Mouse (Mus musculus) activated CD4-positive, CD25-positive, alpha-beta regulatory T cell, adult 4 months (primary cell): ENCODE measurements around the gene Itpkc. TPM values are rescaled to one million over a fixed set of nuclear protein-coding genes. Genes with fewer than 3 reads are reported as not detected.

ENCODE experiments used
- ATAC-seq: one replicate; pipeline ENCODE4 v1.8.0; 2017
- polyA plus RNA-seq, 2 experiments: library from polyadenylated mRNA; unstranded; fragments of 100-300 nt; shearing (Covaris generic); gene quantifications; one replicate each; pipeline ENCODE4 v1.2.1; 2017

Gene Itpkc
- polyA plus RNA-seq, 2 experiments from 2014 or later, result 1.3 to 1.5 TPM

DNA sequence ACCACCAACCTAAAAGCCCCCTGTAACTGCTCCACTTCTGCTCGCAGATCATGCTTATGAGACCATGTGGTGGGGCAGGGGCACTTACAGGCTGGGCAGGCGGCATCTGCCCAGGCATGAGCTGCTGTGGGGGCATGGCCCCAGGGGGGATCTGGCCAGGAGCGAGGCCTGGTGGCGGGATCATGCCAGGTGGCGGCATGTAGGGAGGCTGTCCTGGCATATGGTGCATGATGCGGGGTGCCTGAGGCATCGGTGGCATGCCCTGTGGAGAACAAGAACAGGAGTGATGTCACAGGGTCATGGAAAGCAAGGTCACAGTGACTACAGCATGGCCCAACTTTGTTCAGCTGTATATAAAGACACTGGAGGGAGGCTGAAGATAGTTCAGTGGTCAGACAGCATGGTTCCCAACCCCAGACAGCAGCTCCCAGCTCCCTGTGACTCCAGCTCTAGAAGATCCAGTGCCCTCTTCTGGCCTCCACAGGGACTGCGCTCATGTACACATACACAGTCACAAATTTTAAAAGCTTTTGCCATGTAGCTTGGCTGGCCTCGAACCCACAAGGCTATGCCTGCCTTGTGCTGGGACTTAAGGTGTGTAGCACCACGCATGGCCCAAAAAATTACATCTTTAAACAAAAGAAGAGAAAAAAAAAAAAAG, 39.1 kb downstream of the Itpkc start:
- ATAC-seq, result no peak

DNA sequence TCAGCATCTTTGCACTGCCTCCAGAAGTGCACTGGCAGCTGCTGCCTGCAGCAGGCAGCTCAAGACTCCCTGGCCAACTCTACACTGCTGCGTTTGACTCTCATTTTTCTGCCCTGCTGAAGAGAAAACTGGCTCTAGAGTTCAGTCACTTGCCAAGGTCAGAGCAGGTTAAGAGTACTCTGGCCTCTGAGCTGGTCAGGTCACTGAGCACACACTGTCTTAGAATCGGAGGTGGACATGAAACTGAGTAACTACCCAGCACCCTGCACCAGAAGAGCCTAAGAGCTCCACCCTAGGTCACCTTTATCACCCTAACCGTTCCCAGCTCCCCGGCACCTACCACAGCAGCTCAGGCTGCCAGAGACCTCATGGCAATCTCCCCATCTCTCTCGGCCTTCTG, 42.5 kb downstream of the Itpkc start:
- no peak for ATAC-seq

DNA sequence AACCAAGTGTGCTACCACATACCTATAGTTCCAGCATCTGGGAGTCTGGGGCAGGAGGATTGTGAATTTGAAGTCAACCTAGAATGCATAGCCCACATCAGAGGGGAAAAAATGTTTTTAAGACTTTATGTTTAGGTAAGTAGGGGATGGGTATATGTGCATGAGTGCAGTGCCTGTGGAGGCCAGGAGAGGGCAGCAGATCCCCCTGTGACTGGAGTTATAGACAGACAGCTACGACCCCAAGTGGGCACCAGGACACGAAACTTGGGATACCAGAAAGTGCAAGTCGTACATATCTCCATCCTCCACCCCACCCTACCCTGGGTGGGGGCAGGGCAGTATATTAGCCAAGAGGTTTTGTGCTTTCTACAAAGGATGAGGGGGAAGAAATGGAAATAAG, 43.5 kb downstream of the Itpkc start:
- no peak for ATAC-seq

DNA sequence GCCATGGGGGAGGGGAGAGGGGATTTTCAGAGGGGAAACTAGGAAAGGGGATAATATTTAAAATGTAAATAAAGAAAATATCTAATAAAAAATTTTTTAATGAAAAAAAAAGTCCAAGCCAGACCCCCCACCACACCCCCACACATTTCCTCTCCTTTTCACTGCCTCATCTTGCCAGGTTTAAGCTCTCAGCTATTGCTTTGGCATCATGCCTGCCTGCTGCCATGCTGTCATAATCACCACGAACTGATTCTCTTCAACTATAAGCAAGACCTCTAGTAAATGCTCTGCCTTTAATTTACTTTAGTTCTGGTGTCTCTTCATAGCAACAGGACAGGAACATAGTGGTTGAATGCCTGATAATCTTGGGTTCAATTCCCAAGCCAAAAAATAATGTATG, 46.0 kb downstream of the Itpkc start:
- ATAC-seq, result no peak

DNA sequence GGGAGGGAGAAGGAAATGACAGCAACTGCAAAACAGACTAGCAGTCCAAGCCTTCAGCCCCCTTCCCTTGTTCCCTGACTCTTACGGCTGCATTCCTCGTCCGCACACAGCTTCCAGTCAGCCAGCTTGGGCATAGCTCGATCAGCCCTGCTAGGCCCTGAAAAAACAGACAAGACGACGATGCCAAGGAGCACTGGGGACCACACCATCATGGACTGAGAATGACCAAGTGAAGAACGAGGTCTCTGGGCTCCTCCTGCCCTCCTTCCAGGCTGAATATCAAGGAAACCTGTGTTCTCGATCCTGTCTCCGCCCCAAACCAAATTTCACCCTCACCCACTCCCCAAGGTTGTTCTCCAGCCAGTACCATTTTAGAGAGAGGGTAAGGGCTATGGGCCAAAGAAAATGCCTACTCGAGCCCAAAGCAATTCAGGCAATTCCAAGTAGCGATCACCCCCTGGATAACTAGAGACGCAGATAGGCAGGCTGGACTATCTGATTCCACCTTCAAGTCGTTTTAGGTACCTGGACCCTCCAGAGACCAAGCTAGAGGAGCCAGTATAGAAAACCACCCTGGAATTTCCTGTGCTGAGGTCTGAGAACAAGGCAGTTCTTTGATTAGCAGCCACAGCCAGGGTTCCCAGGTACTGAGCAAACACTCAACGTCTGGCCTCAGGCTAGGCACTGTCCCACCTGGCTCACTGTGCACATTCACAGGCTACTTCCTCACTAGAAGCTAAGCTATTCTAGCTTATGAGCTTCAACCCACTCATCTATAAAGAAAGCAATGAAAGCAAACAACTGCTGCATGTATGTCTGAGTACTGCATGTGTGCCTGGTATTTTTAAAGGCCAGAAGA, 47.4 kb downstream of the Itpkc start, which contains the start of the genes Gm21983 and Mia:
Gm21983 (minus strand) TSS at position 250 of the 859 bp plus-strand sequence.
Mia (minus strand) TSS at position 321 of the 859 bp plus-strand sequence.
- ATAC-seq, result no peak

DNA sequence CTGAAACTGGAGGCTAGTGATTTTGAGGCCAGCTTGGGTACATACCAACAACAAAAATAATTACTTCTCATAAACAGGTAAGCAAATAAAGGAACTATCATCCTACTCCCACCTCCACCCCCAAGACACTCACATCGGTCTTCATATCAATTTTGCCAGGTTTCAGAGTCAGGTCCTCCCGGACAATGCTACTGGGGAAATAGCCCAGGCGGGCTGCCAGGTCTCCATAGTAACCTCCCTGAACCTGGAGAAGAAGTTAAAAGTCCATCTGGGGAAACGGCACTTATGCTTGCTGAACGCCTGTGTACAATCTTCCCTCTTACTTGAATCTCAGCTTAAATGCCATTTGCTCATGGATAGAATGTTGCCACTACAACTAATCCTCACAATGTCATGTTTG, 48.4 kb downstream of the Itpkc start:
- ATAC-seq, result no peak

DNA sequence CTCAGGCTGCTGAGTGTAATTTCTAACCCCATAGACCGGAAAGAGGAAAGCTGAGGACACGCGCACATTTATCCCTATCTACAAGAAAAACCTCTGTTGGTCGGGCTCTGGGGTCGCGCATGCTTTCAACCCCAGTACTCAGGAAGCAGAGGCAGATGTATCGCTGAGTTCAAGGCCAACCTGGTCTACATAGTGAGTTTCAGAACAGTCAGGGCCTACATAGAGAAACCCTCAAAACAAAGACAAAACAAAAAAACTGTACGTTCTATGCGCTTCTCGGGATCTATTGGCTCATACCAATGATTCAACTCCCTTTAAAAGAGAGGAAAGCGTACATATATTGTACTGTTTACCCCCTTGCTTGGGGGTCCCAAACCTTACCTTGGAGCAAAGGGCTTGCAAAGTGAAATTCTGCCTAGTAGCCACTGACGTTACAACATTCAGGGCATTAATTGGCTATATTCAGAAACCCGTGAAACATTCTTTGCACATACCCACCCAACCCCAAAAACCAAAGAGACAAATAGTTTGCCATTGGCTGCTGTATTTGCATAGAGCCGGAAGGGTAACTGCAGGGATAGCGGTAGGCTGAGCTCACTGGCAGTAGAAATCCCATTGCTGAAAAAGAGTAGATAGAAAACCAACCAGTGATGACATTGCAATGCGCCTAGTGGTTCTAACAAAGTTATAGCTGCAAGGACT, 49.1 kb downstream of the Itpkc start:
- ATAC-seq, result no peak

DNA sequence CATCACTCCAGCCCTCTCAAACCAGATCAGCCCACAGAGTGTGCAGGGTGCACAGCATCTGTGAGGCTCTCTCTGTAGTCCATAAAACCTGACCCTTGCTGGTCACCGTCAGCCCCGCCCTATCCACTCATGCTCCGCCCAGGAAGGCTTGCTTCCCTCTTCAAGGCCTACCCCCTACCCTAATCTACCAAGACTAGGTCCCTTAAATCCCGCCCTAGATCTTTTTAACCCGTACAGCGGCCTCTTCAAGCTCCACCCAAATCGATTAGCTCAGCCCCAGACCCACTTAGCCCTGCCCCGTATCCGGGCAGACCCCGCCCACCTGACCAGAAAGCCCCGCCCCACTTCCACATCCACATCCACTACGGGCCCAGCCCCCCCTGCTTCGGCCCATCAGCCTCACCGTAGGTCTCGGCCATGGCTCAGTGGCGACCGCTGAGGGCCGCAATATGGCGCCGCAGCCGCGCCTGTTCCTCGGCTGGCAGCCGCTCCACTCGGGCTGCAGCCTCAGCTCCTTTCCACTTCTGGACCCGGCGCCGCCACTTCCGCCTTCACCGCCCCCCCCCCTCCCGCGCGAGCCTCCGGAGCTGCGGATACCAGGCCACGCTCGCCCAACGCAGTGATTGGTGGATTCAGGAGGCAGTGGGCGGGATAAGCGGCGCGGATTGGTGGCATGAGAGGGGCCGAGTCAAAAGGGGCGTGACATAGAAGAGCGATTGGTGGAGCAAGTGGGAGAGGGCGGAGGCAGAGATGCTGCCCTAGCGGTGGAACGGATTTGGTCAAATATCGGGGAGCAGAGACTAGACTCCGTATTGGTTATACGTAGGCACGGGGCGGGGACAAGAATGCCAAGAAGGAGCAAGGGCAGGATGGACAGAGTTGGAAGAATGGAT, 49.9 kb downstream of the Itpkc start, which contains the start of gene Rab4b:
Rab4b (minus strand) TSS at position 573 of the 893 bp plus-strand sequence.
- peak; percentile 95 for ATAC-seq

DNA sequence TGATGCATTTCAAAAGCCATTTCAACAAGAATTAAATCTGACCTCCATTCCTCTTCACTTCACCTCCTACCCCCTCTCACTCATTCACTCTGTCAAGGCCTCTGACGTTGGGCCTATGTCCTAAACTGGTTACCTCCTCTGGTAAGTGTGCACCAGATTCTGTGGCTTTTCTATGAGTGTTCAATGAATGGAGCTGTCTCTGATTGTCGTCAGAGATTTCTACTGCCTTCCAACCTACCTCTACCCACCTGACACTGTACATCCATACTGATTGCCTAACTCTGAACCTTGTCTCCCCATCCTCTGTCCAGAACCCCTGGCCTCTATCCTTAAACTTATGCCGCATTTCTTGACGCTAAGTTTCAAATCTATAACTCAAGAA, 50.5 kb downstream of the Itpkc start:
- peak; percentile 2 for ATAC-seq

DNA sequence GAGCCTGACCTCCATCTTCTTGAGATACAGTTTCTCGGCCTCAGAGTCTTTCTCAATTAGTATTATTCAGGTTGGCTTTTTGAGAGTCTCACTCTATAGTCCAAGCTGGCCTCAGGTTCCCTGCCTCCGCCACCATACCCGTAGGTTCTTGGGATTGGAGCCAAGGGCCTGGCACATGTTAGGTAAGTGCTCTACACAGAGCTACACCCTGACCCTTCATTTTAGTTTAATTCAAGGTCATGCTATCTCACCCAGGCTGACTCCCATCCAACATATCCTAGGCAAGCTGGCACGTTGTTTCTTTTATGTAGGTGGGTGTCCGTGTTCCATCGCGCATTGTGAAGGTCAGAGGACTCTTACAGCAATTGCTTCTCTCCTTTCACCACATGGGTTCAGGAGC, 53.6 kb downstream of the Itpkc start:
- no peak for ATAC-seq

DNA sequence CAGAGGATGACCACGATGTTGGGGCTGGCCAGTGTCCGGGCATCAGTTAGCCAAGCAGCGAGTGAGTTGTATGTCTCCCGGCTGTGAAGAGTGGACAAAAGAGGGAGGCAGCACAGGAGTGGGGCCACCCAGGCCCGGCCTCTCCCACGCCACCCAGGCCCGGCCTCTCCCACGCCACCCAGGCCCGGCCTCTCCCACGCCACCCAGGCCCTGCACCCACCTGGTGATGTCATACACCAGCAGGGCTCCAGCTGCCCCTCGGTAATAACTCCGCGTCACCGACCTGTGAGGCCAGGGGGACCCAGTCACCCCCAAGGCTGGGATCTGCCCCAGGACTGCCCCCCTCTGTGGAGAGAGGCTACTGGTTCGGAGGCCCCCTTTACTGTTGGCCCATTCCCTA, 54.0 kb downstream of the Itpkc start:
- no peak for ATAC-seq

DNA sequence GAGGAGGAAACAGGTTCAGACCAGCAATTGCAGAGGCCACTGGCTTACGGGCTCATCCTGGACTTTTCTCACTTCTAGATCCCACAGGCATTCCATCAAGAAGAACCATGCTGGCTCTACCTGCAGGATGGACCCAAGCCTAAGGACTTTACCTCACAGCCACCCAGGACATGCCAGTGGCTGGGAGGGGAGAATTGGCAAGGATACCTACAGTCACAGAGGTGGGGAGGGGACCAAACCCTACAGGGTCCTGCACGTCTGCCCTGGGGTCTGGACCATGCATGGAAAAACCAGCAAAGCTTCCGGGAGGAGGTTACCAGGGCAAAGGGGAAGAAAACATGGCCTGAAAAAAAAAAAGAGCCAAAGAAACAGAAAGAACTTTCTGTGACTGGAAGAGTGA, 57.5 kb downstream of the Itpkc start:
- no peak for ATAC-seq

DNA sequence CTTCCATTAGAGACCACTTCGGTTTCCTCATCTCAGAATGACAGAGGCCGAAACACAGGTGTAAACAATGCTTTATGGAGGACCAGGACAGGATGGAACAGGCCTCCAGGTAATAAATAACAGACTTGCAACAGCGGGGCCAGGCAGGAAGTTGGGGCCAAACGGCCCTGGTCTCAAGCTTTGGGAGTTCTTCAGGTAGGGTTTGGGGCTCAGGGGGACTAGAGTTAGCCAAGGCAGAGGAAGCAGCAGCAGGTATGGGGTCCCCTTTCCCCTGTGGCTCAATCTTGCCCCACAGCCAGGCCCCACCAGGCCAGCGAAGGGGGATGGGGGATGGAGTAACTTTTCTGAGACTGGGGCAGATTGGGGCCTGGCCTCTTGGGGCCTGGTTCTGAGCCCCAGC, 60.1 kb downstream of the Itpkc start:
- no peak for ATAC-seq

DNA sequence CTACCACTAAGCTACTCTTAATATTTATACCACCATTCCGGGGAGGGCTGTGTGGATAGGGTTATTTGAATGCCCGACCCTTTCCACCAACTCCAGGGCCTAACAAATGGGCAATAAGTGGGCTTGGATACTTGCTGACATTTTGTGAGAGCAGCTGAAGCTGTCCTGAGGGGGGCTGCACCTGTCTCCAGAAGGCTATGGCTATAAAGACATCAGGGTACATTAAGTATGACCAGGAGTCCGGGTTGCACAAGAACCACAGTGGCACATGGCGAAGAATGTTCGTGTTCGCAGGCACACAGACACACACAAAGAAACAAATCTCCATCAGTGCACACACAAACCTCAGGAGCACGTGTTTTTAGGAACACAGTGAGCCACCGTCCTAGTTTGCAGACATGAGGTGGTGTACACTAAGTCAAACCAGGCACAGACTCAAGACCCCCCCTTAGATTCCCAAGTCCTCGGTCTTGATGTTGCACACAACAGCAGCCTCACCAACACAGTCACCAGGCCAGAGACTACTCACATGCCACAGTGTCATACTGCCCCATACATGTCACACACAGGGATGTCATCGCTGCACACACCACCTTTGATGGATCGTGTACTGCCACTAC, 60.9 kb downstream of the Itpkc start:
- ATAC-seq, result no peak

DNA sequence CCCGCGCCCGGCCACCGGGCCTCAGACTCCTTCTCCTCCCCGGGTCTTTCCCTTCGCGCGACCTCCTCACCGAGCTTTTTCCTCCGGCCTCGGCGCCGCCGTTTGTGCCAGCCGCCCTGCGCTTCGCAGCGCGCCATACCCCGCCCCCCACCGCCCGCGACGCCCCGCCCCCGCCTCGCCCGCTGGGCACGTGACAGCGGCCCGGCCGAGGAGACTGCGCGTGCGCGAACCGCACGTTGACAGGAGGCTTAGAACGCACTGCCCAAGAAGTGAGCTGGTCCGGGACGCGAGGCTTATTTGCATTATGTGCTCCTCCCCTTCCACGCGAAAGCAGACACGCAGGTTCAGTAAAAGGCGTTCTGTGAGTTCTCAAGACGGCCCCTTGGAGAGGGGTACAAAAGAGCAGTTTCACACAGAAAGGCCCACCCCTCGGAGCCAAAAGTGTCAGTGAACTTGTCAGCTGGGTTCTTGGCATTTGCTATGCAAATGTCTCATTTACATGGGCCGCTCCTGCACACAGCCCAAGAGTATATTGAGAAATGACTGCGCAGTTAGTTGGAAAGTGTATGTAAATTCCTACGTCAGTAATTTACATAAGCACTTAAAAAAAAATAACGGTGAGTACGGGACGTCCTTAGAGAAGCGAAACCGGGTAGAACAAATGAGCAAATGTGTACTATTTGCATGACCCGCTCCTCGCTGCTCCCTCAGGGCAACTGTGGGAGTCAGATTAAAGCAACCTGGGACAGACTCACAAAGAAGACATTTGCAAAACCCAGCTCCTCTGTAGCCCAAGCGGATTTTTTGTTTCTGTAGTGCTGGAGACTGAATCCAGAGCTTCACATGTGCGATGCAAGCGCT, 61.6 kb downstream of the Itpkc start, which contains the start of gene Egln2:
Egln2 (minus strand) TSS at position 189 of the 861 bp plus-strand sequence.
- peak; percentile 83 for ATAC-seq

DNA sequence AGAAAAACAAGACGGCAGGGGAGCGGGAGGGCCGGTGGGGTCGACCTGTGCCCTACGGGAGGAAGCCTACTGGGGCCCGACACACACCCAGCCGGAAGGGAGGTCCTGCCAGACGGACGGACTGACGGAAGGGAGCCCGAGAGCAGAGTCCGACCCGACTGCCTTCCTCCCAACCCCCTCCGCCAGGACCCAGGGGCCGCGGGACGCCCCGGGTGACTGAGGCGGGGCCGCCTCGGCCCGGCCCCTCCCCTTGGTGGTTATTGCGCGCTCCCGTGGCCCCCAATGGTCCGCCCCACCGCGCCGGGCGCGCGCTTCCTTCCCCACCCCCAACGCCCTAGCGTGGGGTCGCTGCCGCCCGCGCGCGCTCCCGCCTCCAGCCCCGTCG, 62.2 kb downstream of the Itpkc start:
- peak; percentile 26 for ATAC-seq

DNA sequence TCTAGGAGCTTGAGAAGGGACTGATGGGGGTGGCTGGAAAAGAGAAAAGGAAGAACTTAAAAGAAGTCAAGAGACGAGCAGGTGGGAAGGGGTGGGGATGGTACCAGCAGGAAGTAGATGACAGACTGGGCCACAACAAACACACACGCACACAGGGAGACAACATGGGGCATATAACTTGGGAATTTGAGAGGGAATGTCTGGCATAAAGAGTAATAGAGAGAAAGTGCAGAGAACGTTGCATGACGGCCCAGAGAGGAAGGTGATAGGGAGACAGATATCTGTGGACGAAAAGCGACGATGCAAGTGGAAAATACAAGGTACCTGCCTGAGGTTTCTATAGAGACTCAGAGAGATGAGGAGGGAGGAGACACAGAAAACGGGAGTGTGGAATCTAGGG, 62.8 kb downstream of the Itpkc start:
- no peak for ATAC-seq

DNA sequence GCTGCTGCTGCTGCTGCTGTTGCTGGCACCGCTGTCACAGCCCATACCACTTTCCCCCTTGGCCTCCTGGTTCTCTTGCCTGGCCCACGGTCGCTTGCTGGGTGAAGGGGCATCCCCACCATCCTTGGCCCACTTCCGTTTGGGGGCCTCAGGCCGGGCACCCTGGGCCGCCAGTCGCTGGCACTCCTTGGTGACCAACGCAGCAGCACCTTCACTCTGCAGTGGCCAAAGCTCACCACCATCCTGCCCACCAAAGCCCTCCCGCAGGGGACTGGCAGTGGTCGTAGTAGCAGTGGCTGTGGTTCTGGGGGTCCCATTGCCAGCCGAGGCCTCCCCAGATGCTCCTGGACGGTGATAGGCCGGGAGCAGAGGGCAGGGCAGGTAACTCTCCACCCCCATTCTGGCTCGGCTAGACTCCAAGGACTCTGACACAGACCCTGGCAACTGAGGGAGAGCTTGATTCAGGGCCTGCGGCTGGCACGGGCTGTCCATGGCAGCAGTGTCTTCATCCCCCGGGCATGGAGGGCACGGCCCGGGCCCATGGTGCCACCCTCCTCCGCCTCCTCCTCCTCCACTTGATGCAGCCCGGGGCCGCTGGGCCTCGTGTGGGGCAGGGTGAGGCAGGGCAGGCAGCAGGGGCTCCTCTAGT, 63.3 kb downstream of the Itpkc start:
- ATAC-seq, result no peak

DNA sequence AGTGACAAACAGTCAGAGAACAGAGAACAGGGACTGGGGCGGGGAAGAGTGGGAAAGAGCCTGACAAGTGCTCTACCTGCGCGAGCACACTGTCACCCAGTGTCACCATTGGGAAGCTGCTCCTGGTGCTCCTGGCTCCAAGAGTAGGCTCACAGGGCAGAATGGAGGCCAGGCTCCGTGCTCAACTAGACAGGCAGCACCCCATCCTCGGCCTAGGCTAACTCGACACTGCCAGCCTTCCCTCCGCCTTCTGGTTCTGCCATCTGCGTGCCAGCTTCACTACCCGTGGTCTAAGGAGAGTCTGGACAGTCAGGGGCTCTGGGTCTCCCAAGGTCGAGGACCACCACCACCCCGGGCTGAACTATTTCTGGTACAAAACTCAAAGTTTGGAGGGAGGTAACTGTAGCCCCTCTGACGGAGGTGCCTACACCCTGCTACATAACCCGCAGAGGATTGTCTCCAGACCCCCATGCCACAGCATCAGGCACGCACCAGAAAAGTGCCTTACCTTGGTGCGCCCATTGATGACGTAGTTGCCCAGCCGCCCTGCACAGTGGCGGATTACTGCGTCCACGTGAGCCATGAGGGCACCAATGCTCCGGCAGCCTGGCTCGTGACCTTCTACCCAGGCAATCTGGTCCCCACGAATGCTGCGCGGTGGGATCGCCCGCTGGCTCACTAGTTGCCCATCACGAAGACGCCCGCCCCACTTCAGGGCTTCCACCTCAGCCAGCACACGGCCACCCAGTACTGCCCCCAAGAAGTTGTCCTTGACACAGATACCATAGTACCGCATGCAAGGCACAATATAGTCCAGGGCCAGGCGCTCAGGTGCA, 64.1 kb downstream of the Itpkc start:
- no peak for ATAC-seq
